Mouse (Mus musculus) kidney, postnatal 25 days (tissue): Measurements from ENCODE around the gene Tgm4.

ENCODE experiments used
- DNase-seq, 2 experiments: peaks; one replicate each; pipeline ENCODE4 v3.0.0; 2021; ENCODE audit warnings: mixed read lengths in 2 of 2

The Tgm4 gene

GRCm38 (mm10) chr9:123034426-123034825 is at the start of gene Tgm4:
TSS of gene Tgm4 (plus strand) at chr9:123034726.
- no peak for DNase-seq

- DNase-seq, result no peak
Observed at GRCm38 (mm10) chr9:122998406-122999192, 35.9 kb upstream of the Tgm4 start.

GRCm38 (mm10) chr9:122999193-122999586 is 35.3 kb upstream of the Tgm4 start:
- no peak for DNase-seq

- DNase-seq, result no peak
Observed at GRCm38 (mm10) chr9:123004718-123005117, 29.8 kb upstream of the Tgm4 start.

GRCm38 (mm10) chr9:123006071-123006470 is 28.5 kb upstream of the Tgm4 start:
- peak in 1 of 2 experiments; percentile 8 for DNase-seq

- DNase-seq, result peak; percentile 86 to 95
Observed at GRCm38 (mm10) chr9:123020995-123021631, 13.4 kb upstream of the Tgm4 start, which contains the start of gene Tmem42. TSS of gene Tmem42 (plus strand) at chr9:123021326.

- no peak for DNase-seq
Observed at GRCm38 (mm10) chr9:123021636-123022379, 12.7 kb upstream of the Tgm4 start.

GRCm38 (mm10) chr9:123024201-123024600 is 10.3 kb upstream of the Tgm4 start:
- DNase-seq, result no peak

- DNase-seq, result no peak
Observed at GRCm38 (mm10) chr9:123031496-123032246, 2.9 kb upstream of the Tgm4 start.

GRCm38 (mm10) chr9:123047665-123048064 is 13.1 kb downstream of the Tgm4 start:
- DNase-seq, result no peak

- DNase-seq, result no peak
Observed at GRCm38 (mm10) chr9:123058724-123059292, 24.3 kb downstream of the Tgm4 start.

- no peak for DNase-seq
Observed at GRCm38 (mm10) chr9:123060172-123060571, 25.6 kb downstream of the Tgm4 start.

GRCm38 (mm10) chr9:123079149-123079548 is 44.6 kb downstream of the Tgm4 start:
- no peak for DNase-seq

- no peak for DNase-seq
Observed at GRCm38 (mm10) chr9:123080355-123080754, 45.8 kb downstream of the Tgm4 start.

GRCm38 (mm10) chr9:123080796-123081195 is 46.3 kb downstream of the Tgm4 start:
- DNase-seq, result no peak

- no peak for DNase-seq
Observed at GRCm38 (mm10) chr9:123085373-123085772, 50.8 kb downstream of the Tgm4 start.

- no peak for DNase-seq
Observed at GRCm38 (mm10) chr9:123087558-123087957, 53.0 kb downstream of the Tgm4 start.

- DNase-seq, result no peak
Observed at GRCm38 (mm10) chr9:123090844-123091243, 56.3 kb downstream of the Tgm4 start.

GRCm38 (mm10) chr9:123099631-123100455 is 65.3 kb downstream of the Tgm4 start:
- no peak for DNase-seq

- no peak for DNase-seq
Observed at GRCm38 (mm10) chr9:123103425-123103824, 68.9 kb downstream of the Tgm4 start.

GRCm38 (mm10) chr9:123104362-123104761 is 69.8 kb downstream of the Tgm4 start:
- no peak for DNase-seq
